Mouse (Mus musculus): ENCODE measurements around the gene Asf1b. TPM values are rescaled to one million over a fixed set of nuclear protein-coding genes. Genes with fewer than 3 reads are reported as not detected.
A peak's percentile ranks its signal among the peaks of the same experiment; 100 is the strongest.
"Not testable (repeated sequence)": the region's sequence is repeated elsewhere in the genome, so short reads cannot be mapped to it uniquely, and the experiment has no call there.

The Asf1b gene
- polyA plus RNA-seq, 1 experiment from 2014 or later: 68.2 TPM

GRCm38 (mm10) chr8:84002957-84003611 lies 47.8 kb downstream of the Asf1b start:
- no peaks in the 10 kb centered on the region; the same call in 1 of the 2 replicates for H3K27me3 ChIP-seq (ENCODE audit: control insufficient read depth, insufficient read depth, low read length)
- ATAC-seq (ENCODE audit: low FRiP score, low TSS enrichment): no peak
- H3K9ac ChIP-seq (ENCODE audit: low read depth, low read length): no peak overlapping the region
- no peak overlapping the region for H3K4me2 ChIP-seq (replicated peaks; ENCODE audit: low read depth, low read length)
- H3K36me3 ChIP-seq (ENCODE audit: control insufficient read depth, insufficient read depth, low read length): peaks cover 22% of the 10 kb centered on the region
- H3K27ac ChIP-seq (ENCODE audit: low read depth, low read length): no peak overlapping the region
- no peaks in the 10 kb centered on the region for H3K9me3 ChIP-seq (ENCODE audit: control insufficient read depth, low read length)
- 65% methylated on average over 12 of the region's 12 CpGs for WGBS
- peaks cover 21% of the 10 kb centered on the region for H3K4me1 ChIP-seq (ENCODE audit: control insufficient read depth, insufficient read depth, low read length)
- no peak overlapping the region for H3K4me3 ChIP-seq (ENCODE audit: low read length)

DNA sequence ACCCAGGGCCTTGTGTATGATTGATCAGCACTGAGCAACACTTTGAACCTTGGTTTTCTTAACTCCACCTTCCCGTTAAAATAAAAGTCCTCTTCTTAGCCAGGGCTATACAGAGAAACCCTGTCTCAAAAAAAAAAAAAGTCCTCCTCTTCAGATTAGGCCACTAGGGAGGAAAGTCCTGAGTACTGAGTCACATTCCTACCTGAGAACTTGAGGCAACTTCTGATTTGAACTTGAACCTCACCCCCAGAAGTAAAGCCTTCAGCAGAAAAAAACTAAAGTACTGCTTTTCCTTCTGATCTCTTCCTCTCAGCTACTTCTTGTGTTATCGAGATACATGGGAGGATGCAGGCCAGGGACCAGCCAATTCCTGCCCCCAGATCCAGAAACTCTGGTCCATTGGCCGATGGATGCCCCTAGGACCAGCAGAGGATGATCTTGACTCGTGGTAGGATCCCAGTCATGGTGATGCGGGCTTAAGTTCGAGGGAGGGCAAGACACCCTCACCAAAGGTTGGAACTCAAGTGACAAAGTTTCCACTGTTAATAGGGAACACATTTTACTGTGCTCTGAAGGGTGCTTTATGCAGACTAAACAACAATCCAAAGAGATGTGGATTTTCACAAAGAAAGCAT lies 48.4 kb downstream of the Asf1b start:
- Histone ChIP-seq H3K27me3 (ENCODE audit: control insufficient read depth, insufficient read depth, low read length) (no peaks in the 10 kb centered on the region; the same call in 1 of the 2 replicates), H3K4me2 (replicated peaks; ENCODE audit: low read depth, low read length) (peak overlapping the region; percentile 81), H3K27ac (ENCODE audit: low read depth, low read length) (no peak overlapping the region), H3K4me1 (ENCODE audit: control insufficient read depth, insufficient read depth, low read length) (peaks cover 20% of the 10 kb centered on the region), H3K9ac (ENCODE audit: low read depth, low read length) (peak overlapping the region; percentile 68; the same call in 1 of the 2 replicates), H3K36me3 (ENCODE audit: control insufficient read depth, insufficient read depth, low read length) (peaks cover 22% of the 10 kb centered on the region), H3K4me3 (ENCODE audit: low read length) (peak overlapping the region; percentile 56; the same call in 1 of the 2 replicates), H3K9me3 (ENCODE audit: control insufficient read depth, low read length) (no peaks in the 10 kb centered on the region)
- no peak for ATAC-seq (ENCODE audit: low FRiP score, low TSS enrichment)
- 66% methylated on average over 6 of the region's 6 CpGs for WGBS

GRCm38 (mm10) chr8:84004533-84005201 lies 49.4 kb downstream of the Asf1b start:
- Histone ChIP-seq H3K36me3 (ENCODE audit: control insufficient read depth, insufficient read depth, low read length) (peaks cover 15% of the 10 kb centered on the region), H3K9ac (ENCODE audit: low read depth, low read length) (peak overlapping the region; percentile 68), H3K4me2 (replicated peaks; ENCODE audit: low read depth, low read length) (peak overlapping the region; percentile 81), H3K27me3 (ENCODE audit: control insufficient read depth, insufficient read depth, low read length) (no peaks in the 10 kb centered on the region; the same call in 1 of the 2 replicates), H3K4me1 (ENCODE audit: control insufficient read depth, insufficient read depth, low read length) (peaks cover 11% of the 10 kb centered on the region), H3K9me3 (ENCODE audit: control insufficient read depth, low read length) (no peaks in the 10 kb centered on the region), H3K4me3 (ENCODE audit: low read length) (peak overlapping the region; percentile 56), H3K27ac (ENCODE audit: low read depth, low read length) (peak overlapping the region; percentile 76)
- ATAC-seq (ENCODE audit: low FRiP score, low TSS enrichment): peak; percentile 84
- under 1% methylated on average over 30 of the region's 30 CpGs for WGBS

DNA sequence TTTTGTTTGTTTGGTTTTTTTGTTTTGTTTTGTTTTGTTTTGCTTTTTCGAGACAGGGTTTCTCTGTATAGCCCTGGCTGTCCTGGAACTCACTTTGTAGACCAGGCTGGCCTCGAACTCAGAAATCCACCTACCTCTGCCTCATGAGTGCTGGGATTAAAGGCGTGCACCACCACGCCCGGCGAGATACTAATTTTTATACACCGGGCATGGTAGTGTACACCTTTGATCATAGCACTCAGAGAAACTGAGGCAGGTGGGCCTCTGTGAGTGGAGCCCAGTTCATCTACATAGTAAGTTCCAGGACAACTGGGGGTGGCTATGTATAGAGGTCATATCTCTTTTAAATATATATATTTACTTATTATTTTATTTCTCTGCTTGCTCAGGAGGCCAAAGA lies 50.2 kb downstream of the Asf1b start:
- ATAC-seq (ENCODE audit: low FRiP score, low TSS enrichment); H3K9me3 ChIP-seq (ENCODE audit: control insufficient read depth, low read length); H3K4me2 ChIP-seq (replicated peaks; ENCODE audit: low read depth, low read length); H3K27me3 ChIP-seq (ENCODE audit: control insufficient read depth, insufficient read depth, low read length); H3K36me3 ChIP-seq (ENCODE audit: control insufficient read depth, insufficient read depth, low read length); H3K9ac ChIP-seq (ENCODE audit: low read depth, low read length); H3K27ac ChIP-seq (ENCODE audit: low read depth, low read length); H3K4me3 ChIP-seq (ENCODE audit: low read length): not testable (repeated sequence)
- H3K4me1 ChIP-seq (ENCODE audit: control insufficient read depth, insufficient read depth, low read length): peaks cover 12% of the 10 kb centered on the region; the same call in 1 of the 2 replicates
- 94% methylated on average over 7 of the region's 7 CpGs for WGBS

GRCm38 (mm10) chr8:84008362-84008761 lies 53.1 kb downstream of the Asf1b start:
- H3K4me2 ChIP-seq (replicated peaks; ENCODE audit: low read depth, low read length): no peak overlapping the region
- ATAC-seq (ENCODE audit: low FRiP score, low TSS enrichment): no peak
- H3K4me1 ChIP-seq (ENCODE audit: control insufficient read depth, insufficient read depth, low read length): peaks cover 32% of the 10 kb centered on the region
- no peak overlapping the region for H3K27ac ChIP-seq (ENCODE audit: low read depth, low read length)
- no peaks in the 10 kb centered on the region for H3K9me3 ChIP-seq (ENCODE audit: control insufficient read depth, low read length)
- WGBS: 32% methylated on average over 7 of the region's 7 CpGs
- H3K9ac ChIP-seq (ENCODE audit: low read depth, low read length): no peak overlapping the region
- H3K4me3 ChIP-seq (ENCODE audit: low read length): no peak overlapping the region
- H3K27me3 ChIP-seq (ENCODE audit: control insufficient read depth, insufficient read depth, low read length): peaks cover 34% of the 10 kb centered on the region
- no peaks in the 10 kb centered on the region for H3K36me3 ChIP-seq (ENCODE audit: control insufficient read depth, insufficient read depth, low read length)

DNA sequence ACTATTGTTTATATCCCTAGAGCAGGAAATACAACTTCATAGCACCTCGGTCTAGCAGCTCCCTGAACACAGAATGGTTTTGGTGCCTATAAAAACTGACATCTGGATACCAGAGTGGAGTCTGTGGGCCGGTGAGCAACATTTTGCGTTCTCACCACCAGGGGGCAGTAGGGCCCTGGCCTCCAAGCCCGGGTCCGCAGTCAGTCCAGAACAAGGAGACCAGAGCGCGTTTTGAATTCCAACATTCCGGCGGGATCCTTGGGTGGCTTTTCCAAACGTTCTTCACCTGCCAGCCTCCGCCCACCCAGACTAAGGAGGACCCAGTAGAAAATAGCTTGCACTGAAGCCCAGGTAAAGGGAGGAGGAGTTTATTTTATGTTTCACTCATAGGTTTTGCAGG lies 54.6 kb downstream of the Asf1b start:
- 1% methylated on average over 11 of the region's 11 CpGs for WGBS
- Histone ChIP-seq H3K36me3 (ENCODE audit: control insufficient read depth, insufficient read depth, low read length) (no peaks in the 10 kb centered on the region), H3K9me3 (ENCODE audit: control insufficient read depth, low read length) (no peaks in the 10 kb centered on the region), H3K4me1 (ENCODE audit: control insufficient read depth, insufficient read depth, low read length) (peaks cover 26% of the 10 kb centered on the region), H3K27ac (ENCODE audit: low read depth, low read length) (no peak overlapping the region), H3K4me3 (ENCODE audit: low read length) (no peak overlapping the region), H3K4me2 (replicated peaks; ENCODE audit: low read depth, low read length) (no peak overlapping the region), H3K9ac (ENCODE audit: low read depth, low read length) (no peak overlapping the region), H3K27me3 (ENCODE audit: control insufficient read depth, insufficient read depth, low read length) (peaks cover 35% of the 10 kb centered on the region)
- peak; percentile 25; the same call in 1 of the 2 replicates for ATAC-seq (ENCODE audit: low FRiP score, low TSS enrichment)

- no peaks in the 10 kb centered on the region for H3K9me3 ChIP-seq (ENCODE audit: control insufficient read depth, low read length)
- H3K4me3 ChIP-seq (ENCODE audit: low read length): peak overlapping the region; percentile 53
- WGBS: under 1% methylated on average over 83 of the region's 83 CpGs
- H3K4me1 ChIP-seq (ENCODE audit: control insufficient read depth, insufficient read depth, low read length): peaks cover 26% of the 10 kb centered on the region
- peak overlapping the region; percentile 96 for H3K4me2 ChIP-seq (replicated peaks; ENCODE audit: low read depth, low read length)
- H3K9ac ChIP-seq (ENCODE audit: low read depth, low read length): peak overlapping the region; percentile 64
- H3K27me3 ChIP-seq (ENCODE audit: control insufficient read depth, insufficient read depth, low read length): peaks cover 35% of the 10 kb centered on the region
- ATAC-seq (ENCODE audit: low FRiP score, low TSS enrichment): peak; percentile 17; the same call in 1 of the 2 replicates
- no peaks in the 10 kb centered on the region for H3K36me3 ChIP-seq (ENCODE audit: control insufficient read depth, insufficient read depth, low read length)
- H3K27ac ChIP-seq (ENCODE audit: low read depth, low read length): no peak overlapping the region
These were observed 55.6 kb downstream of the Asf1b start for GRCm38 (mm10) chr8:84010625-84011611.

- Histone ChIP-seq H3K9ac (ENCODE audit: low read depth, low read length) (peak within 1 kb of the TSS; percentile 64), H3K4me3 (ENCODE audit: low read length) (peak within 1 kb of the TSS; percentile 53), H3K4me1 (ENCODE audit: control insufficient read depth, insufficient read depth, low read length) (peaks cover 26% of the 10 kb centered on the region), H3K36me3 (ENCODE audit: control insufficient read depth, insufficient read depth, low read length) (no peaks in the 10 kb centered on the region), H3K9me3 (ENCODE audit: control insufficient read depth, low read length) (no peaks in the 10 kb centered on the region), H3K27me3 (ENCODE audit: control insufficient read depth, insufficient read depth, low read length) (peaks cover 35% of the 10 kb centered on the region), H3K27ac (ENCODE audit: low read depth, low read length) (no peak within 1 kb of the TSS), H3K4me2 (replicated peaks; ENCODE audit: low read depth, low read length) (peak within 1 kb of the TSS; percentile 96)
- peak; percentile 41 for ATAC-seq (ENCODE audit: low FRiP score, low TSS enrichment)
- under 1% methylated on average over 45 of the region's 45 CpGs for WGBS
These were observed 56.6 kb downstream of the Asf1b start, which contains the start of gene 2210011C24Rik for GRCm38 (mm10) chr8:84011705-84012498. TSS of gene 2210011C24Rik (minus strand) at chr8:84012171.

All from kidney, embryonic 14.5 days (tissue).